Mouse (Mus musculus): ENCODE data around the gene 9930111J21Rik2.

GRCm38 (mm10) chr11:49092786-49093185 lies 41.7 kb upstream of the 9930111J21Rik2 start:
- TF ChIP-seq CTCF (IDR thresholded peaks at IDR 0.05; ENCODE audit: low read depth) (no peak), EP300 (optimal IDR thresholded peaks at IDR 0.05) (no peak)

Measured in stomach, postnatal 0 days (tissue).